Mouse (Mus musculus) kidney, adult 2 months (tissue): ENCODE data around the gene Ppp2r2c. TPM values are rescaled to one million over a fixed set of nuclear protein-coding genes. Genes with fewer than 3 reads are reported as not detected.

Experiments
- DNase-seq: peaks from one replicate; pipeline ENCODE4 v3.0.0; 2021
- H3K27ac ChIP-seq: fragments of 200-500 bp; 2 replicates; pipeline ENCODE4 v1.5.1; 2012; ENCODE audit warnings: low read depth, low read length, control low read depth, inconsistent platforms; ENCODE audit not compliant: insufficient read depth
- H3K27me3 ChIP-seq: fragments of 200-500 bp; replicated peaks from 2 replicates; pipeline ENCODE4 v1.6.1; 2012; ENCODE audit warnings: mild to moderate bottlenecking, moderate library complexity, low read length, inconsistent platforms; ENCODE audit not compliant: control insufficient read depth, insufficient read depth
- H3K36me3 ChIP-seq: fragments of 200-500 bp; 2 replicates; pipeline ENCODE4 v1.6.1; 2012; ENCODE audit warnings: mild to moderate bottlenecking, moderate library complexity, low read length, inconsistent platforms; ENCODE audit not compliant: control insufficient read depth, insufficient read depth
- H3K4me1 ChIP-seq: fragments of 200-500 bp; 2 replicates; pipeline ENCODE4 v1.6.1; 2011; ENCODE audit warnings: low read length; ENCODE audit not compliant: control insufficient read depth, insufficient read depth
- H3K4me3 ChIP-seq: fragments of 200-500 bp; 2 replicates; pipeline ENCODE4 v1.5.1; 2011; ENCODE audit warnings: mild to moderate bottlenecking, low read depth, low read length, control low read depth; ENCODE audit not compliant: insufficient read depth
- CTCF ChIP-seq: fragments of 200-500 bp; conservative IDR thresholded peaks from 2 replicates; pipeline ENCODE4 v1.5.1; 2011; ENCODE audit warnings: low read depth, mild to moderate bottlenecking, control low read depth, low read length, moderate library complexity, mixed read lengths; ENCODE audit not compliant: insufficient read depth, insufficient read length
- POLR2A ChIP-seq: fragments of 200-500 bp; IDR thresholded peaks from one replicate; pipeline ENCODE4 v1.6.1; 2011; ENCODE audit warnings: low read depth, low read length, control low read depth
- WGBS: fragments of 180-500 bp; shearing (Covaris S2); methylation state at CpG from one replicate; pipeline ENCODE4 v1.1.7; 2018; 5-methylcytosine and 5-hydroxymethylcytosine counted together
- polyA plus RNA-seq: library from polyadenylated mRNA; depleted of rRNA; stranded (reverse); fragments of >200 nt; gene quantifications from 2 replicates; pipeline ENCODE4 v1.2.3, GENCODE M21; 2012

The Ppp2r2c gene
- polyA plus RNA-seq, 1 experiment: 0.58 TPM

DNA sequence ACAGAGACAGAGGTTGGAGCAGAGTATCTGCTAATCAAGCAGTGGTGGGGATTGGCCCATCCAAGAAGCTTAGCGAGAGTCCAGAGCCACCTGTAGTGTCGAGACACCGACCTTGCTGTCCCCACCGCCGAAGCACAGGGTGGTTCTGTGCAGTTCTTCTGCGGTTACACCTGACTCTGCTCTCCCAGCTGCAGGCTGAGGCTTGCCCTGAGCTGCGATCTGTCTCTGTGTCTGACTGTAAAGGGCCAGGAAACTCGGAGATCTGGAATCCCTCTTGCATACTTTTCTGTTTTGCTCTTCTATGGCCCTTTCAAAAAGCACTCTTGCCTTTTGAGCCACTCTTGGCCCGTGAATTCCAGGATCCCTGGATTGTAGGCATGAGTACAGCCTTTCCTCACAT is 36.4 kb downstream of the Ppp2r2c start:
- Histone ChIP-seq H3K27me3 (no peaks in the 10 kb centered on the region), H3K27ac (no peak overlapping the region), H3K36me3 (no peaks in the 10 kb centered on the region), H3K4me1 (no peaks in the 10 kb centered on the region), H3K4me3 (no peak overlapping the region)
- TF ChIP-seq POLR2A: no peak
- TF ChIP-seq CTCF: no peak
- WGBS: 84% methylated on average over 9 of the region's 9 CpGs
- DNase-seq: no peak

DNA sequence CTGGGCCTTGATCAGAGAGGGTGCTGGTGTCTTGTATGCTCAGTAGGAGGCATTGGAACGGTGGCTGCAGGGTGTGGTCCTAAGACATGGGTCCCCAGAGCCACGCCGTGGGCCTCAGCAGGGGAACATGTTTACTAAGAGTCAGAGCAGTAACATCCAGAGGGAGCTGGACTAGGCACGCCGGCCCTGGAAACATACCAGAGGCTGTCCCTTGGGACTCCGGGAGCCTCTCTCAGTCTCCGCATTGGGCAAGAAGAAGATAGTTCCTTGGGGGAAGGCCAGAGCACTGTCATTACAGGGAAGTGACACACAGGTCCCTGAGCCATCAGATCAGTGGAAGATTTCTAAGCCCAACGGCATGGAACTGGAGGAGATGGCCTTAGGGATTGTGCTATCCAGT is 36.9 kb downstream of the Ppp2r2c start:
- 72% methylated on average over 8 of the region's 8 CpGs for WGBS
- TF ChIP-seq CTCF (no peak), POLR2A (no peak)
- H3K36me3 ChIP-seq: no peaks in the 10 kb centered on the region
- no peak overlapping the region for H3K27ac ChIP-seq
- H3K4me3 ChIP-seq: no peak overlapping the region
- H3K4me1 ChIP-seq: no peaks in the 10 kb centered on the region
- peak; percentile 8 for DNase-seq
- H3K27me3 ChIP-seq: no peaks in the 10 kb centered on the region

DNA sequence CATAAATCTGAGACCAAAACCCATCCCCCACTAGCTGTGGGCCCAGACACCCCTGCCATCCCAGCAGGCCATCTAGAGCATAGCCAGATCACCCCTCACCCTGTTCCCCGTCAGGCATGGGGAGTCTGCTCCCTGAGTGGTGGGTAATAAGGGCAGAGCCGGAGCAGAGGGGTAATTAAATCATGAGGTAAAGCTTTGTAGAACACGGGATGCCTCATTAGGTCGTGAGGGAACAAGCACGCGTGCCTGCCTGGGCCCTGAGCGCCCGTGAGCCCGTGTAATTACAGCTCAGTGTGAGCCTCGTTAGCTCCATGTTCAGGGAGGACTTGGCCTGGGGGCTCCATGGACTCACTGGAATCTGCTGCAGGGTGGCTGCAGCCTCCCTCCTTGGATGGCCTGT is 39.4 kb downstream of the Ppp2r2c start:
- Histone ChIP-seq H3K27ac (no peak overlapping the region), H3K27me3 (no peaks in the 10 kb centered on the region), H3K4me3 (no peak overlapping the region), H3K36me3 (no peaks in the 10 kb centered on the region), H3K4me1 (no peaks in the 10 kb centered on the region)
- no peak for TF ChIP-seq CTCF
- TF ChIP-seq POLR2A: no peak
- DNase-seq: no peak
- WGBS: 21% methylated on average over 10 of the region's 10 CpGs

DNA sequence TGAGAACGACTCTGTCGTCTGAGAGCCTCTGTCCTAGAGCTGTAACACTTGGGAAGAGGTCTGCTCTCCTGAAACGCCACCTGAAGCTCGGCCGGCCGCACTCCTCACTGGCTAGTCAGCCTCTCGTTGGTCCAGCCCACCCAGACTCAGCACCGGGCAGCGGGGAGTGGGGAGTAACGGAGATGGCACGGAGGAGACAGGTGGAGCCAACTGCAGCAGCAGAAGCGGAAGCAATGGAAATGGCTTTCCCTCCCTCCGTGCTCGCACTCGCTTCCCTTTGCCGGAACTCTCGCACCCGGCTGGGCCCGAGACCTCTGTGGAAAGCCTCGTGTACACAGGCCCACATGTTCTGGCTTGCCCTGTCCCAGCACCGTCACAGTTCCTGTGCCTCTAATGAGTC is 41.2 kb downstream of the Ppp2r2c start:
- TF ChIP-seq CTCF: no peak
- no peak for TF ChIP-seq POLR2A
- no peak for DNase-seq
- 77% methylated on average over 21 of the region's 21 CpGs for WGBS

DNA sequence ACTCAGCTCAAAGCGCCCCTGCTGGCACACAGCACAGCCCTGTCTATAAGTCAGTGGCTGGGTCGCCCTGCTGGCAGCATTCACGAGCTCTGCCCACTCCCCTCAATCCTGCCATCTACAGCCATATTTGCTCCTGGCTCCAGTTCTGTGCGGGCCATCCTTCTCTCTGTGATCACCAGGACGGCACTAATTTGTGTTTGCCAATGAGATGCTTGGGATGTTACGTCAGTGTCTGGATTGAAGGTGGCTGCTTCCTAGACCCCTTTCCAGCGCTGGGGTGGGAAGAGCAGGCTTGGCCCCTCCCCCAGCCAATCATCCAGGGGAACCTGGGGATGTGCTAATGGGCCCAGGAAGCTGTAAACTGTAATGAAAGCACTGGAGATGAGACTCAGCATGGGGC is 42.7 kb downstream of the Ppp2r2c start:
- Histone ChIP-seq H3K36me3 (no peaks in the 10 kb centered on the region), H3K4me1 (no peaks in the 10 kb centered on the region), H3K27me3 (no peaks in the 10 kb centered on the region), H3K27ac (no peak overlapping the region), H3K4me3 (no peak overlapping the region)
- no peak for TF ChIP-seq CTCF
- no peak for TF ChIP-seq POLR2A
- DNase-seq: no peak
- WGBS: 14% methylated on average over 7 of the region's 7 CpGs

More for the DNA sequence above, 41.2 kb downstream of the Ppp2r2c start:
- Histone ChIP-seq H3K27ac (no peak overlapping the region), H3K4me1 (no peaks in the 10 kb centered on the region), H3K36me3 (no peaks in the 10 kb centered on the region), H3K27me3 (no peaks in the 10 kb centered on the region), H3K4me3 (no peak overlapping the region)

DNA sequence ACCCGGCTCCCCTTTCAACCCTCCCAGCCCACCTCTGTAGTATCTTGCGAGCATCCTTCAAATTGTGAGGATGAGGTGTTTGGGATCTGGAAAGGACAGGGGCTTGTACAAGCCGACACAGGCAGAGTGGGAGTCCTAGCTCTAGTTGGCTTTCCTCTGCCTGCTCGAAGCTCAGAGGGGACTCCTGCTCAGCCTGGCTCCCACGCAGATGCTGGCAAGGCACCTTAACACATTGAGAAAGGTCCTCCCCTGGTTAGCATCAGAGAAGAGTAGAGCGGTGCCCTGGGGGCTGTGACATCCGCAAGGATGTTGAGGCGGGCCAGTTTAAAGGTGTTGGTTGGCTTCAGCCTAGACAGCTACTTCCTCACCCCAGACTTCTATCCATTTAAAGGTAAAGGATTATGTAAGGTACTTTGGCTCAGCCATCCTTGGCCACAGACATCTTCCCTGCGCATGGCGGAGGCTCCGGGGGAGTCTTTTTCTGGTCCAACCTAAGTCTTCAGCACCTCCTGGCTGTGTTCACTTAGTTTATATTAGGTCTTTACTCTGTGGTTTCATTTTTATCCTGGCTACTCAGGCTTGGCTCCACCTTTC is 43.5 kb downstream of the Ppp2r2c start:
- no peaks in the 10 kb centered on the region for H3K4me1 ChIP-seq
- H3K27ac ChIP-seq: no peak overlapping the region
- no peak for DNase-seq
- H3K4me3 ChIP-seq: no peak overlapping the region
- TF ChIP-seq POLR2A (no peak), CTCF (no peak)
- 63% methylated on average over 11 of the region's 11 CpGs for WGBS
- no peaks in the 10 kb centered on the region for H3K36me3 ChIP-seq
- no peaks in the 10 kb centered on the region for H3K27me3 ChIP-seq

DNA sequence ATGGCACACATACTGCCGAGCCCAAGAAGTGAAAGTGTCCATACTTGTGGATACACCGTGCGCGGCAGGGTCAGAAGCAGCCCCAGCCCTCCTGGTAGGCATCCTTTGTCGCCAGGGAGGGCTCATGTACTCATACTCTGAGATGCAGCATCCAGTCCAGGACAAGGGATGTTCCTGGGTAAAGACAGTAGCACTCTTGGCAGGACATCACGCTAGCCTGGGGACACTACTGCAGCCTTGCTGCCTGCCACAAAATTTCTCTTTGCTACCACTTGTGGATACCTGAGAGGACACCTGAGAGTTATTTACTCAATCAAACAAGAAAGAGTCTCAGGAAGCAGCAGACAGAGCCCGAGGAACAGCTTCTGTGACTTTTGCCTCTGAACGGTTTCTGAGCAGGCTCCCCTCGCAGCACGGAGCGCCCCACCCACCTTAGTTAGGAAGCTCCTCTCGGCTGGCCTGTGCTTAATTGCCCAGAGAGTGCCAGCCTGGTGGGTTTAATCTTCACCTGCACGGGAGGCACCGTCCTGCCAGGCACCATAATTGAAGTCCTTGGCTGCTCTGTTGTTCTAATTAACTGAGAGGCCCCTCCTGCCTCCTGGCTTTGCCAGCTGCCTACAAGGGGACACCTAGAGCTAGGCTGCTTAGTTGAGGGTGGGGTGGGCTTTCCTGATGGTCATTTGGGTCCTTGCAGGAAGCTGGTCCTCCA is 44.4 kb downstream of the Ppp2r2c start:
- Histone ChIP-seq H3K4me3 (no peak overlapping the region), H3K27ac (no peak overlapping the region), H3K36me3 (no peaks in the 10 kb centered on the region), H3K4me1 (no peaks in the 10 kb centered on the region), H3K27me3 (no peaks in the 10 kb centered on the region)
- no peak for DNase-seq
- 40% methylated on average over 14 of the region's 14 CpGs for WGBS
- TF ChIP-seq CTCF (no peak), POLR2A (no peak)
